Mouse (Mus musculus) layer of hippocampus, postnatal 36 days (tissue): Measurements from ENCODE around the gene Snd1. TPM values are rescaled to one million over a fixed set of nuclear protein-coding genes. Genes with fewer than 3 reads are reported as not detected.

ENCODE experiments used
- DNase-seq, 2 experiments: peaks; one replicate each; pipeline ENCODE4 v3.0.0; 2022
- total RNA-seq, 2 experiments: library from RNA; stranded (reverse); gene quantifications; 2 replicates each; pipeline ENCODE4 v1.2.3; 2021

The Snd1 gene
- total RNA-seq, 2 experiments from 2014 or later, result 107 to 114 TPM

GRCm38 (mm10) chr6:28803678-28804279 lies 328.8 kb downstream of the Snd1 start:
- no peak for DNase-seq

GRCm38 (mm10) chr6:28804751-28805150 lies 329.8 kb downstream of the Snd1 start:
- no peak for DNase-seq

GRCm38 (mm10) chr6:28813057-28813456 lies 338.1 kb downstream of the Snd1 start:
- no peak for DNase-seq

GRCm38 (mm10) chr6:28814895-28815294 lies 340.0 kb downstream of the Snd1 start:
- no peak for DNase-seq

- peak in 1 of 2 experiments; percentile 74 for DNase-seq
Measured at GRCm38 (mm10) chr6:28817039-28817438, 342.1 kb downstream of the Snd1 start.

- no peak for DNase-seq
Measured at GRCm38 (mm10) chr6:28819509-28820358, 344.8 kb downstream of the Snd1 start.

- DNase-seq, result no peak
Measured at GRCm38 (mm10) chr6:28822296-28822695, 347.4 kb downstream of the Snd1 start.

- DNase-seq, result no peak
Measured at GRCm38 (mm10) chr6:28823375-28823774, 348.4 kb downstream of the Snd1 start.

GRCm38 (mm10) chr6:28823802-28824201 lies 348.9 kb downstream of the Snd1 start:
- no peak for DNase-seq

- no peak for DNase-seq
Measured at GRCm38 (mm10) chr6:28825894-28826293, 351.0 kb downstream of the Snd1 start.

- no peak for DNase-seq
Measured at GRCm38 (mm10) chr6:28826689-28827389, 351.9 kb downstream of the Snd1 start.

GRCm38 (mm10) chr6:28827565-28827964 lies 352.6 kb downstream of the Snd1 start:
- DNase-seq, result no peak

GRCm38 (mm10) chr6:28828593-28828992 lies 353.7 kb downstream of the Snd1 start:
- DNase-seq, result peak; percentile 77

- peak in 1 of 2 experiments; percentile 28 for DNase-seq
Measured at GRCm38 (mm10) chr6:28830306-28830705, 355.4 kb downstream of the Snd1 start.

GRCm38 (mm10) chr6:28831011-28831853 lies 356.3 kb downstream of the Snd1 start, which contains the start of gene Lrrc4:
Lrrc4 (minus strand) TSS chr6:28831747.
- DNase-seq, result peak in 1 of 2 experiments; percentile 32

- peak in 1 of 2 experiments; percentile 64 for DNase-seq
Measured at GRCm38 (mm10) chr6:28831854-28832750, 357.2 kb downstream of the Snd1 start.

- DNase-seq, result peak in 1 of 2 experiments; percentile 56
Measured at GRCm38 (mm10) chr6:28832751-28833291, 357.9 kb downstream of the Snd1 start.

- peak; percentile 67 to 79 for DNase-seq
Measured at GRCm38 (mm10) chr6:28833380-28833822, 358.5 kb downstream of the Snd1 start.

GRCm38 (mm10) chr6:28834046-28834445 lies 359.1 kb downstream of the Snd1 start:
- DNase-seq, result no peak

- DNase-seq, result no peak
Measured at GRCm38 (mm10) chr6:28836600-28836999, 361.7 kb downstream of the Snd1 start.

- DNase-seq, result no peak
Measured at GRCm38 (mm10) chr6:28841569-28841968, 366.6 kb downstream of the Snd1 start.
